Mouse (Mus musculus) kidney, adult 2 months (tissue): ENCODE data around the gene Smyd1.

Experiments
- CTCF ChIP-seq: fragments of 200-500 bp; conservative IDR thresholded peaks from 2 replicates; pipeline ENCODE4 v1.5.1; 2011; ENCODE audit warnings: low read depth, mild to moderate bottlenecking, control low read depth, low read length, moderate library complexity, mixed read lengths; ENCODE audit not compliant: insufficient read depth, insufficient read length
- POLR2A ChIP-seq: fragments of 200-500 bp; IDR thresholded peaks from one replicate; pipeline ENCODE4 v1.6.1; 2011; ENCODE audit warnings: low read depth, low read length, control low read depth

DNA sequence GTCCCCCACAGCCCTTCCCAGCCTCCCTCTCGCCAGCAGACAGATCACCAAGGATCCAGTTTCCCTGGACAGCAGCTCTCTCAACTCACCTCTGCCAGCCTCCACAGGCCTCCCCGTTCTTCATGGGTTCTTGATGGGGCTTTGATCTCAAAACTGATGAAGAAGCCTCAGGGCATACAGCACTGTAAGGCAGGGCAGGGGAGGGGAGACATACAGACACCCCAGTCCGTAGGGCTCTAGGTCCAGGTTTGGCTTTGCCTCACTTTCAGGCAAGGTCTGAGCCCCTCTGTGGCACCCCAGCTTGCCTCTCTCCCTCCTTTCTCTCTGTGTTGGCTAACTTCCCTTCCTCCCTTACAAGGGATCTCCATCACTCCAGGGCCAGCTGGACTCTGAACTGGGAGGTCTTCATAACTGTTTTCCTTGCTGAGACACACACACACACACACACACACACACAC is at the start of gene Smyd1:
- TF ChIP-seq CTCF (no peak), POLR2A (no peak)
